Mouse (Mus musculus) brain, embryonic 14.5 days (tissue): ENCODE measurements at regions not wholly inside any gene's neighbourhood (a gene's known extent, or its start where the extent isn't known, plus 50 kb on each side); places are given as distances from the start of the nearest gene placed in this dataset.

Source experiments
- CTCF ChIP-seq: fragments of 200-500 bp; IDR thresholded peaks from 2 replicates; pipeline ENCODE4 v1.5.1; 2012; ENCODE audit warnings: inconsistent platforms, mild to moderate bottlenecking, moderate library complexity, borderline replicate concordance; ENCODE audit not compliant: insufficient read depth, insufficient read length; ENCODE audit errors: extremely low read depth
- POLR2A ChIP-seq: fragments of 200-500 bp; IDR thresholded peaks from 2 replicates; pipeline ENCODE4 v1.6.1; 2012; ENCODE audit warnings: mild to moderate bottlenecking, inconsistent platforms, borderline replicate concordance; ENCODE audit not compliant: poor library complexity, insufficient read depth, insufficient read length, severe bottlenecking; ENCODE audit errors: extremely low read depth

DNA sequence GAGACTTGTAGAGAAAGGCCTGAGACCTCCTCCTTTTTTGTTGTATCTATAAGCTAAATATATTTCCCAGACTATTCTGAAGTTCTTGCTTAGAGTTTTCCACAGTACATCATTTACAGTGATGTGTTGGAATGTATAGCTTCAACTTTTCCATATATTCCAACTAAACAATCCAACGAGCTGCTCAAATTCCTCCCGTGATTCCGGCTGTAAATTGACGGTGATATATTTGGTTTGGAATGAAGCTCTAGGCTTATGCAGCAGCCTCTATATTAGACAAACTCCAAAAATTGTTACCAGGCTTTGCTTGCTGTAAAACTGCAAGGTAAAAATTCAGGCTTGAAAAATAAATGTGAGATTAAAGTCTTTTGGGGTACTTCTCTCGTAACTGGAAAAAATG, 112.7 kb upstream of the Klf12 start:
- no peak for TF ChIP-seq CTCF
- no peak for TF ChIP-seq POLR2A
